Mouse (Mus musculus): ENCODE data around the gene Fndc7. TPM values are rescaled to one million over a fixed set of nuclear protein-coding genes. Genes with fewer than 3 reads are reported as not detected.

Gene Fndc7
- polyA plus RNA-seq, 1 experiment from 2014 or later: 0.03 TPM

- Histone ChIP-seq H3K27ac (replicated peaks) (no peak overlapping the region), H3K4me1 (replicated peaks) (0 out of 2 replicates have a peak, but pooled peaks cover 11% of the 10 kb centered on the region), H3K4me3 (replicated peaks) (no peak overlapping the region), H3K4me2 (no peak overlapping the region), H3K9me3 (replicated peaks) (no peaks in the 10 kb centered on the region), H3K36me3 (replicated peaks) (no peaks in the 10 kb centered on the region), H3K9ac (no peak overlapping the region), H3K27me3 (no peaks in the 10 kb centered on the region)
- WGBS (ENCODE audit: insufficient replicate concordance): 44% methylated on average over 1 of the region's 1 CpGs
- ATAC-seq (ENCODE audit: insufficient read depth): no peak
Measured at GRCm38 (mm10) chr3:108853266-108853665, 36.5 kb downstream of the Fndc7 start.

GRCm38 (mm10) chr3:108851996-108852697 lies 37.7 kb downstream of the Fndc7 start:
- ATAC-seq (ENCODE audit: insufficient read depth): no peak
- H3K27ac ChIP-seq (replicated peaks): no peak overlapping the region
- H3K9me3 ChIP-seq (replicated peaks): no peaks in the 10 kb centered on the region
- 64% methylated on average over 6 of the region's 6 CpGs for WGBS (ENCODE audit: insufficient replicate concordance)
- no peak overlapping the region for H3K9ac ChIP-seq
- no peak overlapping the region for H3K4me3 ChIP-seq (replicated peaks)
- H3K36me3 ChIP-seq (replicated peaks): no peaks in the 10 kb centered on the region
- no peaks in the 10 kb centered on the region for H3K27me3 ChIP-seq
- no peak overlapping the region for H3K4me2 ChIP-seq
- 0 out of 2 replicates have a peak, but pooled peaks cover 11% of the 10 kb centered on the region for H3K4me1 ChIP-seq (replicated peaks)

DNA sequence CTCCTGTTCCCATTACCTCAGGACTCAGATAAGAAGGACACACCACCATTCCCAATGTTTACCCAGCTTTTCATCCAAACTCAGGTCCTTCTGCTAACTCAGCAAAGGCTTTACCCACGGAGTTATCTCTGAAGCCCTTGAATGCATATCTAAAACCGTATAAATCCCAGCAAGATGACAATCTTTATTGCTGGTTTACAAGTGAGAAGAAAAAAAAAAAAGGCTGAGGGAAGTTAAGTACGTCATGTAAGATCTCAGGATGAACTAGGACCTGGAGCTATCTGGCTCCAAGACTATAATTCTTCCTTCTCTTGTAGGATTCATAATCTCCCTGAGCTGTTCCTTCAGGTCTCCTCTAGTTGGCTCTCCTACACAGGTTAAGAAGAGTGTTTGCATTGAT lies 38.3 kb downstream of the Fndc7 start:
- H3K9ac ChIP-seq: no peak overlapping the region
- H3K27ac ChIP-seq (replicated peaks): no peak overlapping the region
- H3K27me3 ChIP-seq: no peaks in the 10 kb centered on the region
- H3K4me3 ChIP-seq (replicated peaks): no peak overlapping the region
- WGBS (ENCODE audit: insufficient replicate concordance): 34% methylated on average over 3 of the region's 3 CpGs
- 0 out of 2 replicates have a peak, but pooled peaks cover 11% of the 10 kb centered on the region for H3K4me1 ChIP-seq (replicated peaks)
- ATAC-seq (ENCODE audit: insufficient read depth): no peak
- H3K36me3 ChIP-seq (replicated peaks): no peaks in the 10 kb centered on the region
- no peaks in the 10 kb centered on the region for H3K9me3 ChIP-seq (replicated peaks)
- no peak overlapping the region for H3K4me2 ChIP-seq

DNA sequence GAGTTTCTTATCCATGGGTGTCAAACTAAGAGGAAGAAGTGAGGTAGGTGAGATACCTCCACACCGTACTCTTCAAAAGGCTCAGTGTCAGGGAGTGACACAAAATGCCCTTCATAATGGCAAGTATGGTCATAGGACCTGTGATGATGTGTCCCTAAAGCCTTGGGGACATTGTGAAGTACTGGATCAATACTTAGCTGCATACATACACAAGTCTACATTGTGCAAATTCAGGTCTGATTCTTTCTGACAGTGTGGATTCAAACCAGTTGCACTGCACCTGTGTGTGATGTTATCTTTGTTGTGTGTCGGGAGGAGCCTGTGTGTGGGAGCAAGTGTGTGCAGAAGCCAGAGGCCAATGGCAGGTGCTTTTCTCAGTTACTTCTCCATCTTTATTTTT lies 38.7 kb downstream of the Fndc7 start:
- Histone ChIP-seq H3K36me3 (replicated peaks) (no peaks in the 10 kb centered on the region), H3K4me3 (replicated peaks) (no peak overlapping the region), H3K27ac (replicated peaks) (no peak overlapping the region), H3K9ac (no peak overlapping the region), H3K27me3 (no peaks in the 10 kb centered on the region), H3K4me2 (no peak overlapping the region), H3K9me3 (replicated peaks) (no peaks in the 10 kb centered on the region), H3K4me1 (replicated peaks) (0 out of 2 replicates have a peak, but pooled peaks cover 11% of the 10 kb centered on the region)
- WGBS (ENCODE audit: insufficient replicate concordance): 45% methylated on average over 2 of the region's 2 CpGs
- no peak for ATAC-seq (ENCODE audit: insufficient read depth)

DNA sequence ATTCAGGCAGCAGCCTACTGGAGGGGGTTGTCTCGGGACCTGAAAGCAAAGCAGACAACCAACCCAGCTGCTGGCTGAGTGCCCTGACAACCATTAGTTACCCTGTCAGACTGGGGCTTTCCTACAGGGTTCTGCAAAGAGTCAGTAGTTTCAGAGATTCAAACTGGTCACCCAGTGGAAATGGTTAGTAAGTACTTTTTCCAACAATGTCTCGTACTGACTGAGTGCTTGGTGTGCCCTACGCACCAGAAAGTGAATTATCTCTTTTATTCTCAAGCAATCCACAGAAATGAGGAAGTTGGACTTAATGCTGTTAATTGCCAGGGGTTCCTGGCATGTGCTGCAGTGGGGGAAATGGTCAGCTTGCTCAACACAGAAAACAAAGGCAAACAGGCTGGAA lies 39.3 kb downstream of the Fndc7 start:
- no peak overlapping the region for H3K27ac ChIP-seq (replicated peaks)
- no peak for ATAC-seq (ENCODE audit: insufficient read depth)
- 0 out of 2 replicates have a peak, but pooled peaks cover 8% of the 10 kb centered on the region for H3K4me1 ChIP-seq (replicated peaks)
- 14% methylated on average over 3 of the region's 3 CpGs for WGBS (ENCODE audit: insufficient replicate concordance)
- no peak overlapping the region for H3K4me3 ChIP-seq (replicated peaks)
- H3K4me2 ChIP-seq: no peak overlapping the region
- H3K27me3 ChIP-seq: no peaks in the 10 kb centered on the region
- no peaks in the 10 kb centered on the region for H3K36me3 ChIP-seq (replicated peaks)
- H3K9ac ChIP-seq: no peak overlapping the region
- H3K9me3 ChIP-seq (replicated peaks): no peaks in the 10 kb centered on the region

DNA sequence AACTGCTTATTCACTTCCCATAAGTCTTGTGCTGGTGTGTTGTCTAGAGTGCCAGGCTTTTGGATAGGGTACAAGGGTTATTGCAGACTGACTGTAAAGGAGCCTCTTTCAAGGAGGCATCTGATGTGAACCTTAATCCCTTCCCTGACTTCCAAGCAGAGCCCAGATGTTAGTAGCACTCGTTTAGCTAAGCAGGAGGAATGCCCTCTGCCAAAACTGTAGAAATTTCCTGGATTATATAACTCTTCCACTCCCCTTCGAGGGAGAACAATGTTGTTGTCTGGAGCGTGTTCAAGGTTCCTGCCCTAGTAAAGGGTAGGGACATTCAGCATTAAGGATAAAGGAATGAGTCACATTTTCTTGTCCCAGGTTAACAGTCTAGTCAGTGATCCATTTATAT lies 43.2 kb downstream of the Fndc7 start:
- Histone ChIP-seq H3K4me3 (replicated peaks) (no peak overlapping the region), H3K36me3 (replicated peaks) (no peaks in the 10 kb centered on the region), H3K9ac (no peak overlapping the region), H3K27me3 (peaks cover 3% of the 10 kb centered on the region; the same call in 1 of the 2 replicates), H3K4me1 (replicated peaks) (0 out of 2 replicates have a peak, but pooled peaks cover 7% of the 10 kb centered on the region), H3K27ac (replicated peaks) (no peak overlapping the region), H3K4me2 (no peak overlapping the region), H3K9me3 (replicated peaks) (no peaks in the 10 kb centered on the region)
- no peak for ATAC-seq (ENCODE audit: insufficient read depth)
- 54% methylated on average over 3 of the region's 3 CpGs for WGBS (ENCODE audit: insufficient replicate concordance)

DNA sequence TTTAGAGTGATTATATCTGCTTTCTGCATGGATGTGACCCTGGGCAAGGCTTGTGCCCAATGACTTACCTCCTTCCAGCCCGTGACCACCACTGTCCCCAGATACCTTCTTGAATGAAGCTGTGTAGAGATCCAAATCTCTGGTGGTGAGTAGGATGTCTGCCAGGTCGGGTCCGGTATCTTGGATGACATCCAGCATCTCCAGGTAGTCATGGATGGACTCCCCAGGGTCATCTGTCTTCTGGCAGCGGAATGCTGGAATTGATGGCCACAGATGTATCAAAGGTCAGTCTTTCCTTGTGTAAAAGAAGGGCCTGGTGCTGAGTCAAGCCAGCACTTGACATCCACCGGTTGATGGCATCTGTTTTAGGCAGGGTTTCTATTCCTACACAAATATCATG lies 45.3 kb downstream of the Fndc7 start:
- Histone ChIP-seq H3K27me3 (peaks cover 3% of the 10 kb centered on the region; the same call in 1 of the 2 replicates), H3K4me2 (no peak overlapping the region), H3K27ac (replicated peaks) (no peak overlapping the region), H3K36me3 (replicated peaks) (no peaks in the 10 kb centered on the region), H3K9me3 (replicated peaks) (no peaks in the 10 kb centered on the region), H3K4me1 (replicated peaks) (no peaks in the 10 kb centered on the region; the same call in 1 of the 2 replicates), H3K9ac (no peak overlapping the region), H3K4me3 (replicated peaks) (no peak overlapping the region)
- 49% methylated on average over 5 of the region's 5 CpGs for WGBS (ENCODE audit: insufficient replicate concordance)
- no peak for ATAC-seq (ENCODE audit: insufficient read depth)

DNA sequence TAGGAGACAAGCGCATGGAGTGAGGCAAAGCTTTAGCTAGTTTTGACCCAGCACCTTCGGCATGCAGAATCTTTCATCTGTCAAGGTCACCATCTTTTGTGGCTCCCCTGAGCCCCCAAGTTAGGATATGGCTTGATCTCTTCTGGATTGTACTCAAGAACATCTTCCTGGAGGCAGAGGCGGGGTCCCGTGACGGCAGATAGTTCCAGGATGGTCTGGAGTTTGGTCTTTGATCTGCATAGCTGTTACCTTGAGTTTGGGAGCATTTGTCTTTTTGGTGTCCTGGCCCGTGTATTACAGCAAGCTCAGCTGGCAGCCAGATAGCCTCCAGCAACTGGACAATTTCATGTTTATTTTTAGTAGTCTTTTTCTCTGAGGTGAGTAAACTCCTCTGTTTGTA lies 45.8 kb downstream of the Fndc7 start:
- Histone ChIP-seq H3K36me3 (replicated peaks) (no peaks in the 10 kb centered on the region), H3K27ac (replicated peaks) (no peak overlapping the region), H3K4me2 (no peak overlapping the region), H3K4me1 (replicated peaks) (peaks cover 2% of the 10 kb centered on the region), H3K4me3 (replicated peaks) (no peak overlapping the region), H3K27me3 (peaks cover 3% of the 10 kb centered on the region; the same call in 1 of the 2 replicates), H3K9me3 (replicated peaks) (no peaks in the 10 kb centered on the region), H3K9ac (no peak overlapping the region)
- ATAC-seq (ENCODE audit: insufficient read depth): no peak
- WGBS (ENCODE audit: insufficient replicate concordance): 59% methylated on average over 6 of the region's 6 CpGs

GRCm38 (mm10) chr3:108840716-108841054 lies 49.1 kb downstream of the Fndc7 start:
- no peaks in the 10 kb centered on the region for H3K36me3 ChIP-seq (replicated peaks)
- no peak overlapping the region for H3K27ac ChIP-seq (replicated peaks)
- 0 out of 2 replicates have a peak overlapping the region, but pooled peaks have one; percentile 88 for H3K4me3 ChIP-seq (replicated peaks)
- H3K27me3 ChIP-seq: peaks cover 3% of the 10 kb centered on the region; the same call in 1 of the 2 replicates
- H3K4me1 ChIP-seq (replicated peaks): peaks cover 24% of the 10 kb centered on the region
- 43% methylated on average over 4 of the region's 4 CpGs for WGBS (ENCODE audit: insufficient replicate concordance)
- no peak for ATAC-seq (ENCODE audit: insufficient read depth)
- no peak overlapping the region for H3K9ac ChIP-seq
- 0 out of 2 replicates have a peak overlapping the region, but pooled peaks have one; percentile 2 for H3K4me2 ChIP-seq
- no peaks in the 10 kb centered on the region for H3K9me3 ChIP-seq (replicated peaks)

DNA sequence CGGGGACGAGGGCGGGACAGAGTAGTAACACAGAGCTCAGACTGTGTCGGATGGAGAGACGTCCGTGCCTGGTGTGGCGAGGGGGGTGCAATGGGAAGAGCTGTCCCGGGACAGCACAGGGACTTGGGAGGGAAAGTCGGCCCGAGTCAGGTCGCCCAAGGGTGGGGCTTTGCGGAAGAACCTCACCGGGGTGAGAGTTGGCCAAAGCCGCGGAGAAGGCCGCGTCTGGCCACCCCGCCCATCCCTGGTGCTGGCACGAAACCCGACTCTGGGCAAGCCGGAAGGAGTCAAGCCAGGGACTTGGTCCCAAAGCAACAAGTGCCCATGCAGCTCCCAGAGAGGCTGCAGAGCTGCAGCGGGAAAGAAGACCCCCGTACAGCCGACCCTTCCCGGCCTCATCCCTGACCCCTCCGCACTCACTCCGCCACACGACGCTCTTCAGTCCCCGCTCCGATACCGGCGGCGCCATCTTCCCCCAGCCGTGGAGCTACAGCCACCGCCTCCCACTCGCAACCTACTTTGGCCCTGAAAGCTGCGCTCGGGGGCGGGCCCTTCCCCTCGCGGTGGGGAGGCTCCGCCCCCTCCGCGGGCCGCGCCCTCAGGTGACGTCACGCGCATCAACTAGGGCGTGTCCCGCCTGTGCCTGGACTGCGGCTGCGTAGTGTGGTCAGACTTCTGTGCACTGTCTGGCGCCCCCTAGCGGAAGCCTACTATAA lies 49.6 kb downstream of the Fndc7 start, which contains the start of gene Stxbp3:
TSS of gene Stxbp3 (minus strand) at position 527 of the 716 bp plus-strand sequence.
- ATAC-seq (ENCODE audit: insufficient read depth): peak; percentile 92
- H3K4me3 ChIP-seq (replicated peaks): peak within 1 kb of the TSS; percentile 88
- WGBS (ENCODE audit: insufficient replicate concordance): under 1% methylated on average over 56 of the region's 56 CpGs
- peak within 1 kb of the TSS; percentile 82 for H3K4me2 ChIP-seq
- H3K36me3 ChIP-seq (replicated peaks): no peaks in the 10 kb centered on the region
- H3K27me3 ChIP-seq: peaks cover 3% of the 10 kb centered on the region; the same call in 1 of the 2 replicates
- H3K9ac ChIP-seq: peak within 1 kb of the TSS; percentile 83
- H3K9me3 ChIP-seq (replicated peaks): no peaks in the 10 kb centered on the region
- peaks cover 24% of the 10 kb centered on the region for H3K4me1 ChIP-seq (replicated peaks)
- H3K27ac ChIP-seq (replicated peaks): peak within 1 kb of the TSS; percentile 97

DNA sequence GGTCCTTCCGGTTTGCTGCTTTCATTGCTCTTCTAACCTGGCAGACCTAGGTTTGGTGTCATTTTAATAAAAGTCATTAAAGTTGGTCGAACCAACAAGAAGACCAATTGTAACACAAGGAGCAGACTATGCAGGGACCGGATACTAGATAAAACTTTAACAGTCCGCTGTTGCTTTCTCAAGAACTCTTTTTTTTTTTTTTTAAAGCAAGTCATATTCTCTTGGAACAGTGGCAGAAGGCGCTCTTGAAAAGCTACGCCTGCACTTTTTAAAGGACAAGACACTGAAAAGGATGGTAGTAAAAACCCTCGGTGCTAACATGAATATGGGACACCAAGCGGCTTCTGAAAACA lies 50.2 kb downstream of the Fndc7 start:
- Histone ChIP-seq H3K27me3 (peaks cover 3% of the 10 kb centered on the region; the same call in 1 of the 2 replicates), H3K27ac (replicated peaks) (peak overlapping the region; percentile 97), H3K9ac (peak overlapping the region; percentile 83), H3K36me3 (replicated peaks) (no peaks in the 10 kb centered on the region), H3K4me3 (replicated peaks) (peak overlapping the region; percentile 88), H3K4me2 (peak overlapping the region; percentile 82), H3K4me1 (replicated peaks) (peaks cover 24% of the 10 kb centered on the region), H3K9me3 (replicated peaks) (no peaks in the 10 kb centered on the region)
- ATAC-seq (ENCODE audit: insufficient read depth): no peak
- WGBS (ENCODE audit: insufficient replicate concordance): 4% methylated on average over 8 of the region's 8 CpGs
